Mouse (Mus musculus) liver, adult 2 months (tissue): ENCODE measurements around the gene Ttc21b. TPM values are rescaled to one million over a fixed set of nuclear protein-coding genes. Genes with fewer than 3 reads are reported as not detected.

Source experiments
- DNase-seq: peaks from one replicate; pipeline ENCODE4 v3.0.0-alpha.2; 2011; ENCODE audit warnings: low read depth, low spot score; ENCODE audit errors: extremely low read depth
- H3K27ac ChIP-seq: fragments of 200-500 bp; replicated peaks from 2 replicates; pipeline ENCODE4 v1.5.1; 2012; ENCODE audit warnings: low read depth, mild to moderate bottlenecking, control low read depth, inconsistent platforms, low read length; ENCODE audit not compliant: insufficient read depth
- H3K27me3 ChIP-seq: fragments of 200-500 bp; 2 replicates; pipeline ENCODE4 v1.6.1; 2012; ENCODE audit warnings: mild to moderate bottlenecking, moderate library complexity, low read length, inconsistent platforms; ENCODE audit not compliant: control insufficient read depth, insufficient read depth
- H3K36me3 ChIP-seq: fragments of 200-500 bp; 2 replicates; pipeline ENCODE4 v1.6.1; 2012; ENCODE audit warnings: low read length, inconsistent platforms; ENCODE audit not compliant: control insufficient read depth, insufficient read depth
- H3K4me1 ChIP-seq: fragments of 200-500 bp; 2 replicates; pipeline ENCODE4 v1.6.1; 2011; ENCODE audit warnings: low read length; ENCODE audit not compliant: control insufficient read depth, insufficient read depth
- H3K4me3 ChIP-seq: fragments of 200-500 bp; 2 replicates; pipeline ENCODE4 v1.5.1; 2011; ENCODE audit warnings: low read depth, mild to moderate bottlenecking, control low read depth, low read length, moderate library complexity; ENCODE audit not compliant: insufficient read depth
- H3K79me2 ChIP-seq: fragments of 200-500 bp; 2 replicates; pipeline ENCODE4 v1.6.1; 2012; ENCODE audit warnings: inconsistent platforms, mild to moderate bottlenecking, low read length, moderate library complexity; ENCODE audit not compliant: control insufficient read depth, insufficient read depth
- H3K9ac ChIP-seq: fragments of 200-500 bp; 2 replicates; pipeline ENCODE4 v1.6.1; 2012; ENCODE audit warnings: low read depth, mild to moderate bottlenecking, control low read depth, inconsistent platforms, low read length
- CTCF ChIP-seq: fragments of 200-500 bp; IDR thresholded peaks from 2 replicates; pipeline ENCODE4 v1.5.1; 2011; ENCODE audit warnings: low read depth, low read length, control low read depth
- POLR2A ChIP-seq: fragments of 200-500 bp; IDR thresholded peaks from 2 replicates; pipeline ENCODE4 v1.6.1; 2011; ENCODE audit warnings: low read length, control low read depth; ENCODE audit not compliant: insufficient read depth; ENCODE audit errors: extremely low read depth
- WGBS: fragments of 180-500 bp; shearing (Covaris S2); methylation state at CpG from one replicate; pipeline ENCODE4 v1.1.7; 2018; 5-methylcytosine and 5-hydroxymethylcytosine counted together
- polyA plus RNA-seq: library from polyadenylated mRNA; depleted of rRNA; stranded (reverse); fragments of >200 nt; gene quantifications from 2 replicates; pipeline ENCODE4 v1.2.3, GENCODE M21; 2012
- total RNA-seq: library from RNA; depleted of rRNA; stranded (reverse); fragments of >200 nt; gene quantifications from 2 replicates; pipeline ENCODE4 v1.2.3, GENCODE M21; 2014

Gene Ttc21b
- total and polyA plus RNA-seq, 2 experiments, result 1.0 to 3.7 TPM

DNA sequence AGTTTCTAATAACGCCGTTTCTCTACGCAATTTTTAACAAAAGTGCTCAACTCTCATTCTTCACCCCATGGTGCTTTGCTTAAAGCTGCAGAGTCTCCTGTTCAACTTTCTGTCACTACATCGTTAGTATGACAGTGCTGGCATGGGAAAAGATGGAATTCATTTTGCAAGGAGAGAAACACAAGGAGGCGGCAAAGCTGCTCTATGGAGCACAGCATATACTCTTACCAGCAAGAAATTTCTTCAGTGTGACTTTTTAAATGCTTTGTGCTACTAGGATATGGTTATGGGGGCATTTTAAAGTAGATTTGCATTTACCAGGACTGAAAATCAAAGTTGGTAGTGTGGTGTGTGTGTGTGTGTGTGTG, 77.6 kb downstream of the Ttc21b start:
- H3K4me3 ChIP-seq, result no peak overlapping the region
- H3K4me1 ChIP-seq, result no peaks in the 10 kb centered on the region
- H3K9ac ChIP-seq, result no peak overlapping the region
- DNase-seq, result no peak
- no peaks in the 10 kb centered on the region for H3K27me3 ChIP-seq
- 92% methylated on average over 5 of the region's 5 CpGs for WGBS
- no peak overlapping the region for H3K27ac ChIP-seq
- H3K79me2 ChIP-seq, result no peaks in the 10 kb centered on the region
- no peaks in the 10 kb centered on the region for H3K36me3 ChIP-seq
- TF ChIP-seq CTCF (no peak), POLR2A (no peak)

DNA sequence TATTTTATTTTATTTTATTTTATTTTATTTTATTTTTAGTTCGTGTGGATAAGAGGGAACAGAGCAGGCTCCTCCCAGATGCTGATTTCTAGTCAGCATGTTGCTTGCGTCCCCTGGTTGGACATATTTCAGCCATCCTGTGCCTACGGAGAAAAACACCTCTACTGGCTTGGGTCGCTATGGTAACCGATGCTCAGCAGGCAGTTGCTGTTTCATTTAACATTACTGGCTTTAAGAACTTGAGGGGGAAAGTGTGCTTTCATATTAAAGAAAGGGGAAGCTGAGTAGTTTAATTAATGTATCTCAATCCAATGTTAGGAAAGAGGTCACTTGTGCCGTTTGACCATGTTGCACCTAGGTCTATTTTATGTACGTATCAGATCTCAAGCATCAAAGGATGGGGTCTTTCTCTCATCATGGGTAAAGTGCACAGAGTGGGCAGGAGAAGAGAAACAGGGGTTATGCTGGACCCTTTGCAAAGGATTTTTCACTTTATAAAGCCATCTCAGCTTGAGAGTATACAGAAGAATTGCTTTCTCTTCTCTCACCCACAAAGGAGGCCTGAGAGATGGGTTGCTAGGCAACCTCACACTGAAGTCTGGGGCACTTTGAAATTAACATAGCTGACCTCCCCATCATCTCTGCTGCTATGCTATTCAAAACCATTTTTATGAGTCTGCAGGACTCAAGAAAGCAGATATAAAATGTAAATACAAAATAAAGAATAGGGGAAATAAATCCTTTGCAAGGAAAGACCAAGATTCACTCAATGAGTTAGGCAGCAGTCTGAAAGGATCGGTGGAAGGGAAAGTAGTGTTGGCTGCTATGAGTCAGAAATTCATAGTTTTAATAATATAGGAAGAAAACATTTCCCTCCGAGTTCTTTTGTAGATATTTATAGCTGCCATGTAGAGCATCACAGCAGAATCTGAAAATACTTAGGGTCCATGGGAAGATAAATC, 78.2 kb downstream of the Ttc21b start:
- H3K4me1 ChIP-seq, result no peaks in the 10 kb centered on the region
- TF ChIP-seq POLR2A, result no peak
- no peak for TF ChIP-seq CTCF
- no peak for DNase-seq
- no peak overlapping the region for H3K27ac ChIP-seq
- no peaks in the 10 kb centered on the region for H3K36me3 ChIP-seq
- no peak overlapping the region for H3K9ac ChIP-seq
- H3K4me3 ChIP-seq, result no peak overlapping the region
- WGBS, result 80% methylated on average over 9 of the region's 9 CpGs
- no peaks in the 10 kb centered on the region for H3K79me2 ChIP-seq
- H3K27me3 ChIP-seq, result no peaks in the 10 kb centered on the region

- TF ChIP-seq CTCF, result no peak
- TF ChIP-seq POLR2A, result no peak
- no peak overlapping the region for H3K4me3 ChIP-seq
- WGBS, result 88% methylated on average over 7 of the region's 7 CpGs
- no peaks in the 10 kb centered on the region for H3K36me3 ChIP-seq
- no peak for DNase-seq
- no peaks in the 10 kb centered on the region for H3K4me1 ChIP-seq
- H3K27ac ChIP-seq, result no peak overlapping the region
- H3K79me2 ChIP-seq, result no peaks in the 10 kb centered on the region
- no peak overlapping the region for H3K9ac ChIP-seq
- no peaks in the 10 kb centered on the region for H3K27me3 ChIP-seq
Measured at GRCm38 (mm10) chr2:66177017-66177416, 79.4 kb downstream of the Ttc21b start.

GRCm38 (mm10) chr2:66173134-66173533, 83.3 kb downstream of the Ttc21b start:
- 81% methylated on average over 5 of the region's 5 CpGs for WGBS
- Histone ChIP-seq H3K27me3 (no peaks in the 10 kb centered on the region), H3K79me2 (no peaks in the 10 kb centered on the region), H3K4me3 (no peak overlapping the region), H3K4me1 (no peaks in the 10 kb centered on the region), H3K36me3 (no peaks in the 10 kb centered on the region), H3K27ac (no peak overlapping the region), H3K9ac (no peak overlapping the region)
- TF ChIP-seq POLR2A, result no peak
- TF ChIP-seq CTCF, result no peak
- DNase-seq, result no peak

DNA sequence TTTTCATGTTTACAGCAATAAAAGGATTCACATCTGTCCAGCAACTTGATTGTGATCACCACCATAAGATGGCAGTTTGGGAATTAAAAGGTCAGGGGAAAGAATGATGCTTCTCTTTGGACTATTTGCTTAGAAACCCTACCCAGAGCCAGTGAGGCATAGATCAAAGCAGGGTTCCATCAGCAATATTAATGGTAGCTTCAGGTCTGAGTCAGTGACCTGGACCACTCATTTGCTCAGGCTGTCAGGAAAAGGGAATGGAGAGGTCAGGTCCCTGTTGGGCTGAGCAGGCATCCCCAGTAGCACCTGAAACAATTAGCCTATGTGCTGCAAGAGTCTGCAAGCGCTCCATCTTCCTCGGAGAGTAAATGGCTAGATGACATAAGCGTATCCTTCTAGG, 84.8 kb downstream of the Ttc21b start:
- Histone ChIP-seq H3K9ac (no peak overlapping the region), H3K27ac (no peak overlapping the region), H3K79me2 (no peaks in the 10 kb centered on the region), H3K27me3 (no peaks in the 10 kb centered on the region), H3K4me1 (no peaks in the 10 kb centered on the region), H3K36me3 (no peaks in the 10 kb centered on the region), H3K4me3 (no peak overlapping the region)
- DNase-seq, result no peak
- no peak for TF ChIP-seq POLR2A
- TF ChIP-seq CTCF, result no peak
- WGBS, result 97% methylated on average over 3 of the region's 3 CpGs

- no peak overlapping the region for H3K9ac ChIP-seq
- H3K27ac ChIP-seq, result no peak overlapping the region
- DNase-seq, result no peak
- H3K36me3 ChIP-seq, result no peaks in the 10 kb centered on the region
- TF ChIP-seq CTCF, result no peak
- no peak for TF ChIP-seq POLR2A
- no peaks in the 10 kb centered on the region for H3K27me3 ChIP-seq
- H3K79me2 ChIP-seq, result no peaks in the 10 kb centered on the region
- H3K4me1 ChIP-seq, result no peaks in the 10 kb centered on the region
- no peak overlapping the region for H3K4me3 ChIP-seq
- 57% methylated on average over 11 of the region's 11 CpGs for WGBS
Measured at GRCm38 (mm10) chr2:66170721-66171120, 85.7 kb downstream of the Ttc21b start.
